Mouse (Mus musculus) monocyte, adult 5-6 weeks (primary cell): ENCODE data around the gene Matn1. TPM values are rescaled to one million over a fixed set of nuclear protein-coding genes. Genes with fewer than 3 reads are reported as not detected.
A peak's percentile ranks its signal among the peaks of the same experiment; 100 is the strongest.

Experiments used
- ATAC-seq: fragments of 153-309, 156-312 bp; replicated peaks from 2 replicates; pipeline ENCODE4 v1.8.0; 2017; ENCODE audit warnings: mild to moderate bottlenecking; ENCODE audit not compliant: low TSS enrichment, insufficient number of reproducible peaks, severe bottlenecking, poor library complexity, low FRiP score
- total RNA-seq: library from RNA; stranded (forward); fragments of 200-1000, 200-491, 200-594 nt; gene quantifications from 3 replicates; pipeline ENCODE4 v1.2.3, GENCODE M21; 2017

Gene Matn1
- total RNA-seq, 1 experiment from 2014 or later = not detected

- ATAC-seq = no peak
Measured at GRCm38 (mm10) chr4:130915006-130915667, 29.0 kb upstream of the Matn1 start.

GRCm38 (mm10) chr4:130915668-130916035 is 28.5 kb upstream of the Matn1 start:
- ATAC-seq = no peak

- no peak for ATAC-seq
Measured at GRCm38 (mm10) chr4:130916639-130917038, 27.5 kb upstream of the Matn1 start.

DNA sequence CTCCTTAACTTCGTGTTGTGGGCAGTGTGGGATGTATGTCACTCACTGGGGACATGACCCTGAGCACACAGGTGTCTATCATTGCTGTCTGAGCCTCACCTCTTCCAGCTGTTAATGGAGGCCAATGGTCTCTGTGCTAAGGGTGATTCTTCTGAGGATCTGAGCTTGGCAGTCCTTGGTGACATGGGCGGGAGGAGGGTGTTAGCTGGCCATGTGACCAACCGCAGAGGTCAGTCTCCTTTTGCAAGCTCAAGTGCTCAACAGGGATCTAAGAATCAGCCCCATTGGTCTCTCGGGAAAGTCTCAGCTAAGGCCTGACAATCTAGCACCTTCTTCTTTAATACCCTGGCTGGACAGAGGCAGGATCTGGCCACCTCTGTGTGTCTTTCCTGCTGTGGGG is 26.6 kb upstream of the Matn1 start:
- peak; percentile 15 for ATAC-seq

DNA sequence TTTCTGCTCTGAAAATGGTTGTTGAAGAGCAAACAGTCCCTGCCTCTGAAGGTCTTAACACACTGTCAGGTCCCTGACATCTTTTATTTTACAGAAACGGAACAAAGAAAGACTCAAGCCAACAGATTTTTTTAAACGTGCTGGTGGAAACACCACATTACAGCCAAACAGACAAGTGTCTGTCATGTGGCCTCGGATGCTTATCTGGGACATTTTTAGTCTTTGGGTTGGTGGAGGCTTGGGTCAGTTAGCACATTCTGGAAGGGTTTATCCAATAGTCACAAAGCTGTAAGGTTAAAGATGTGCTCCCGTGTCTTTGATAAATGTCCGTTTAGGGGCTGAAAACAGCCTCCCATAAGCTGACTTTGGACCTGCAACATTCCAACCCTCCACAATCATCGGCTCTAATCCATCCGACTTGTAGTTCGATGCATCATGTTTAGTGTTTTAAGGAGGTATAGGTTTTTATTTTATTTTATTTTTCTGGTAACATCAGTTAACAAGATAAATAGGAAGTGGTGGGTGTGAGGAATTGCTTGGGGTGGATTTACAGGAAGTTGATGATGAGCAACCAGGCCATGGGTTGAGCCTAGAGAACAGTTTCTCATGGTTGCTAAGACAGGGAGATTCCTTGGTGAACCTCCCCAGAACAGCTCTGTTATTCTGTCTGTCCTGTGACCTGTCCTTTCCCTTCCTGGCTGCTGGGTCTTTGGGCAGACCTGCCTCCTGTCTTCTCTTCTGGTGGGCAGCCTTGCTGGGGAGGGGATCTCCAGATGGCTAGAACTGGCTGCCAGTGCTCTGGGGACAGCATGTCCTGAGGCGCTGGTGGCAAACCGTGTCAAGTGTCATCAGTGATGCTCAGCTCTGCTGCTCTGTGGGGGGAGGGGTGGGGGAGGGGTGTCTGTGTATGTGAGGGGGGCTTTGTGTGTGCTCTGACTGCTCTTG is 25.1 kb upstream of the Matn1 start:
- peak; percentile 19 for ATAC-seq

DNA sequence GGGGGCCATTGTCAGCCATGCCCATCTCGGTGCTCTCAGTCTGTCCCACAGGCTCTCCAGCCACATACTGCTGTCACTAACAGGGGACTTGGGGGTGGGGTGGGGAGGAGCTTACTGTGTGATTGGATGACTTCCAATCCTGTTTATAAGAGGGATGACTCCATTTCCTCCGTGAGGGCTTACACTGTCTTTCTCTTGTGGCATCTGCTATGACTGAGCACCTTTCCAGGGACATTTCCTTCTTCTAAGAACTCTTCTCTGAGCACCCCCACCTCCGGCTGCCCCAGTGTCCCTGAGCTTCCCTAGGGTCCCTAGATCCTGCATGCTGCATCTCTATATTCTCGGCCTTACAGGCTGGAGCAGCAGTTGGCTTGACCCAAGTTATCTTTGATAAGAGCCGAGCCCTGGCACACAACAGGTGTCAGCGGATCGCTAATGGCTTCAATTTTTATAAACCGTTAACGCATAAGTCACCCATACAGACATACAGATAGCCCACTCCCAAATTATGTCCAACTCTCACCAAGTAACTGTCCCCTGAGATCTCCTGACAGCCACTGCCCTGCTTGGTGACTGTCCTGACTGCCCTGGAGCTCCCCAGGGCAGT is 24.3 kb upstream of the Matn1 start:
- ATAC-seq = no peak

- no peak for ATAC-seq
Measured at GRCm38 (mm10) chr4:130920951-130921693, 23.1 kb upstream of the Matn1 start.

- peak; percentile 42 for ATAC-seq
Measured at GRCm38 (mm10) chr4:130921986-130922385, 22.2 kb upstream of the Matn1 start.

GRCm38 (mm10) chr4:130926274-130926673 is 17.9 kb upstream of the Matn1 start:
- no peak for ATAC-seq

GRCm38 (mm10) chr4:130927821-130928220 is 16.4 kb upstream of the Matn1 start:
- no peak for ATAC-seq

DNA sequence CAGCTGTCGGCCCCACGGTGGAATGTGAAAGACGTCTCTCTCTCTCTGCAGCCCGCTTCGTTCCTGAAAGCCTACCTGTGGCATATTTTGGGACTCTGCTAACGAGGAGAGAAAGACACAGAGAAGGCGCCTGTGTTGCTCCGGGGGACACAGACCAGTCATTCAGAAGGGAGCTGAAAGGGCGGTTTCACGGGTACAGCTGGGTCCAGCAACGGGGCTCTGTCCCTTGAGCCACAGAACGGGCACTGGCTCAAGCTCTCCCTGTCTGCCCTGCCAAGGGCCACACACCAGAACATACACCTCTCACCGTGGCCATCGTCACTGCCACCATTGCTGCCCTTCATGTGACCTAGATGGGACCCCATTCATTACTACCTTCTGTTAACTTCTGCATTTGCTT is 1.5 kb upstream of the Matn1 start:
- no peak for ATAC-seq

DNA sequence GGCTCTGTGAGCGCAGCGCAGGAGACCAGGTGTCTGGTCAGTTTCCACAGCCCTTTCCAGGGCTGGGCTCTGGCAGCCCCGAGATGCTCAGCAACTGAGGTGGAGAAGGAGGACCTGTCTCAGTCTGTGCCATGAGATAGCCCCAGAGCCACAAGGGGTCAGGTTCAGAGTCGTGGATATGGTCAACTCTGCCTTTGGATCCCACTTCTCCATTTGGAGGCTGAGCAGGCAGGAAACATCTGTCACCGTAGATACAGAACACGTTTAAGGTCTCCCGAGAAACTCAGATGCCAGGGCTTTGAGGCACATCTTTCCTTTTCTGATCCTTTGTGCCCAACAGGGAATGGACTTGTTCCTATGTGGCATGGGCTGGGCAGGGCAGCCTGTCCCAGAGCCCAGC is 594 bp downstream of the Matn1 start:
- ATAC-seq = no peak

DNA sequence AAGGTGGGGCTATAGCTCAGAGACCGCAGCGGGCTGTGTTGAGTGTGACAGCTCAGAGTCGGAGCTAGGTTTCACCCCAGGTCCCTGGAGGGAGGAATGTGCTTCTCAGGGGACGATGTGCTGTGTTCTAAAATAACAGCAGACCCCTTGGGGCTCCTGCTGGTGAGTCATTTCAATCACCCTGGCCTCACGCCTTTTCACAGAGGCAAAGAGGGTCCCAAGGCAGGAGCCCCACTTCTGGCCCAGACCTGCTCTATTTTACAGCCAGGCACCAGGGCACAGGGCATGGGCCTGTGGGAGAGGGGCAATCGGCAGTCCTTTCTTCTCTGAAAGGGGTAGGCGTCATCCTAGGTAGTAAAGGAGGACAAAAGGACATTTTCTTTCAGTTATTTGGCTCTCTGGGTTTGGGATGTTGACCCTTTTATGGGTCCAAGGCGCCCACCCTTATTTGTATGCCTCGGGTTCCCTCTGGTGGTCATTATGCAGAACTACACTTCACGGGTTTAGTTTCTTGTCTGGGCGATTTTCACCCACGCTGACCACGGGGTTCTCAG is 3.0 kb downstream of the Matn1 start:
- ATAC-seq = peak; percentile 56

- no peak for ATAC-seq
Measured at GRCm38 (mm10) chr4:130949821-130950384, 5.7 kb downstream of the Matn1 start.

DNA sequence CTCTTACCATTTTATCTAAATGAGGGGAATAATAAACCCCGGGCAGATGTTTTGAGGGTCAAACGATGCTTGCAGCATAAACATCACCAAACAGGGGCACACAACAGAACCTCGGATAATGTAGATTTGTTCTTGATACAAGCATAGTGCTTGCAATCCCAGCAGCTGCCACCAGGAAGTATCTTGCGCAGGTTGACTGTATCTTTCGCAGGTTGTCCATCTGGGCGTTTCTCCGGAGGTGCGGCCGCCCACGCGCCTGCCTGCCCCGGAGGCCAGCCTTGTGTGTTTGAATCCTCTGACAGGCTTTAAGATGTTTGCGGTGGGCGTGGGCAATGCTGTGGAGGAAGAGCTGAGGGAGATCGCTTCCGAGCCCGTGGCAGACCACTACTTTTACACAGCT is 8.3 kb downstream of the Matn1 start:
- no peak for ATAC-seq

GRCm38 (mm10) chr4:130957156-130957555 is 13.0 kb downstream of the Matn1 start:
- ATAC-seq = no peak

- ATAC-seq = no peak
Measured at GRCm38 (mm10) chr4:130958812-130959211, 14.6 kb downstream of the Matn1 start.

- no peak for ATAC-seq
Measured at GRCm38 (mm10) chr4:130959678-130960077, 15.5 kb downstream of the Matn1 start.
